In the genomic region with DNA sequence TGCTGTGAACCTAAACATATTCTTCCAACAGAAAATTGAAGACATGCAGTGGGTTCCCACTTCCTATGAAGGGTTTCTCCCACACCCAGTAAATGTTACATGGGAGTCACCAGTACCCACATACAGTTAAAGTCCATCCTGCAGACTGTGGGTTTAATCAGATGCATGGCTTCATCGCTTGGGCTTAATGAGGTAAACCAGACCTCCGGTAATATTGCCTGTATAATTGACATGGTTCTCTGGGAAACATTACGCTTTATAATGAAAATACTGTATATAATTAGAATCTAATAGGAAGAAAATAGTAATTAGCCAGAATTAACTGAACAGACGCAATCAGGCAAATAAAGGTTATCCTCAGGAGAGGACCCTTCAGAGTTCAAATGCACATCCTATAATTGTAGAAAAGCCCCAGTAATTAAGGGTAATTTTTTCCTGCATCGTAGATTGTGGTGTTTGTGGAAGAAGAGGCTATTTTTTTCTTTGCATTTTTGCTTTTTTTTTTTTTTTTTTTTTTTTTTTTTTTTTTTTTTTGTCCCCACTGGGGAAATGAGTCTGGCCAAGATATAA, we compare ENCODE assay signal across 25 mouse cellular contexts.
A peak's percentile ranks its signal among the peaks of the same experiment; 100 is the strongest.
DNase-seq lines count a peak whose midpoint lies in the region; ATAC-seq lines count a peak whose summit lies in the region.
"Had no signal": no experiment of that assay in that cellular context is flagged by ENCODE, and none has a peak within 500 bp of the region (broad histone marks: within the 10 kb centered on the region; RNA-seq: fewer than 3 reads in every experiment).

No protein-coding gene starts in this region.

- no peaks in the 10 kb centered on the region for H3K27me3 ChIP-seq in hindbrain, embryonic 12.5 days
- no peaks in the 10 kb centered on the region for H3K27me3 ChIP-seq in hindbrain, embryonic 10.5 days (ENCODE audit: insufficient read depth, poor library complexity, severe bottlenecking)
- no peaks in the 10 kb centered on the region for H3K27me3 ChIP-seq in midbrain, embryonic 16.5 days (ENCODE audit: control insufficient read depth, insufficient read depth, low read depth, low read length)
- no peaks in the 10 kb centered on the region for H3K27me3 ChIP-seq in midbrain, embryonic 15.5 days (replicated peaks)
- H3K27me3 ChIP-seq in neural tube, embryonic 13.5 days, result no peaks in the 10 kb centered on the region
- H3K27me3 ChIP-seq: hindbrain, embryonic 15.5 days; intestine, embryonic 15.5 days; liver, embryonic 12.5 days; stomach, embryonic 15.5 days had no signal

- H3K4me1 ChIP-seq in hindbrain, embryonic 12.5 days, result no peaks in the 10 kb centered on the region
- H3K4me1 ChIP-seq in hindbrain, embryonic 10.5 days (replicated peaks), result no peaks in the 10 kb centered on the region
- H3K4me1 ChIP-seq in midbrain, embryonic 16.5 days (ENCODE audit: control insufficient read depth, insufficient read depth, low read length), result no peaks in the 10 kb centered on the region
- H3K4me1 ChIP-seq in midbrain, embryonic 15.5 days, result no peaks in the 10 kb centered on the region
- H3K4me1 ChIP-seq in neural tube, embryonic 13.5 days (replicated peaks), result no peaks in the 10 kb centered on the region
- H3K4me1 ChIP-seq: hindbrain, embryonic 15.5 days; intestine, embryonic 15.5 days; liver, embryonic 12.5 days; stomach, embryonic 15.5 days had no signal

- WGBS in hindbrain, embryonic 12.5 days, result 74% methylated on average over 5 of the region's 5 CpGs
- 93% methylated on average over 5 of the region's 5 CpGs for WGBS in hindbrain, embryonic 10.5 days
- WGBS in midbrain, embryonic 16.5 days, result 65% methylated on average over 5 of the region's 5 CpGs
- WGBS in midbrain, embryonic 15.5 days, result 71% methylated on average over 5 of the region's 5 CpGs
- WGBS in neural tube, embryonic 13.5 days, result 62% methylated on average over 5 of the region's 5 CpGs

- no peak for DNase-seq in hindbrain, embryonic 10.5 days (ENCODE audit: low spot score)
- no peak for DNase-seq in c-Kit-positive CD71-positive TER-119-positive erythroid progenitor cells, embryonic 14.5 days (ENCODE audit: low spot score)
- DNase-seq: adrenal gland, postnatal 25 days; B cell, adult 2 months; cerebellum, adult 2 months; cerebellum, postnatal 14 days; gastrocnemius, postnatal 14 days; heart, postnatal 14 days; kidney, adult 2 months; kidney, postnatal 4 days; layer of hippocampus, postnatal 36 days; left cerebral cortex, postnatal 4 days; liver, postnatal 0 days; lung, postnatal 36 days; retina, postnatal 1 day; right cerebral cortex, postnatal 14 days had no signal

- no peak overlapping the region for H3K9ac ChIP-seq in hindbrain, embryonic 12.5 days
- no peak overlapping the region for H3K9ac ChIP-seq in midbrain, embryonic 16.5 days (ENCODE audit: low read depth, low read length)
- H3K9ac ChIP-seq in midbrain, embryonic 15.5 days, result no peak overlapping the region
- H3K9ac ChIP-seq in neural tube, embryonic 13.5 days, result no peak overlapping the region
- H3K9ac ChIP-seq: hindbrain, embryonic 15.5 days; intestine, embryonic 15.5 days; liver, embryonic 12.5 days; liver, postnatal 0 days; stomach, embryonic 15.5 days had no signal

- no peaks in the 10 kb centered on the region for H3K36me3 ChIP-seq in hindbrain, embryonic 12.5 days
- no peaks in the 10 kb centered on the region for H3K36me3 ChIP-seq in hindbrain, embryonic 10.5 days
- no peaks in the 10 kb centered on the region for H3K36me3 ChIP-seq in midbrain, embryonic 16.5 days (ENCODE audit: control insufficient read depth, insufficient read depth, low read length)
- no peaks in the 10 kb centered on the region for H3K36me3 ChIP-seq in midbrain, embryonic 15.5 days (replicated peaks)
- no peaks in the 10 kb centered on the region for H3K36me3 ChIP-seq in neural tube, embryonic 13.5 days
- H3K36me3 ChIP-seq: hindbrain, embryonic 15.5 days; intestine, embryonic 15.5 days; liver, embryonic 12.5 days; stomach, embryonic 15.5 days had no signal

- H3K4me3 ChIP-seq in hindbrain, embryonic 12.5 days, result no peak overlapping the region
- no peak overlapping the region for H3K4me3 ChIP-seq in hindbrain, embryonic 10.5 days
- H3K4me3 ChIP-seq in midbrain, embryonic 16.5 days (ENCODE audit: low read depth, low read length), result no peak overlapping the region
- no peak overlapping the region for H3K4me3 ChIP-seq in midbrain, embryonic 15.5 days
- H3K4me3 ChIP-seq in neural tube, embryonic 13.5 days, result no peak overlapping the region
- H3K4me3 ChIP-seq: erythroblast, embryonic 14.5 days; hindbrain, embryonic 15.5 days; intestine, embryonic 15.5 days; liver, embryonic 12.5 days; stomach, embryonic 15.5 days had no signal

- peak; percentile 85 for ATAC-seq in hindbrain, embryonic 12.5 days (ENCODE audit: low FRiP score)
- ATAC-seq in midbrain, embryonic 16.5 days, result peak; percentile 58; the same call in 1 of the 2 replicates
- no peak for ATAC-seq in midbrain, embryonic 15.5 days (replicated peaks)
- ATAC-seq in neural tube, embryonic 13.5 days (ENCODE audit: low read depth), result peak; percentile 86
- ATAC-seq: intestine, embryonic 15.5 days; liver, embryonic 12.5 days; liver, postnatal 0 days had no signal

- H3K27ac ChIP-seq in hindbrain, embryonic 12.5 days, result no peak overlapping the region
- H3K27ac ChIP-seq in hindbrain, embryonic 10.5 days, result no peak overlapping the region
- H3K27ac ChIP-seq in midbrain, embryonic 16.5 days (ENCODE audit: low read length), result no peak overlapping the region
- no peak overlapping the region for H3K27ac ChIP-seq in midbrain, embryonic 15.5 days
- no peak overlapping the region for H3K27ac ChIP-seq in neural tube, embryonic 13.5 days (replicated peaks)
- H3K27ac ChIP-seq: hindbrain, embryonic 15.5 days; intestine, embryonic 15.5 days; liver, embryonic 12.5 days; stomach, embryonic 15.5 days had no signal

- H3K9me3 ChIP-seq in hindbrain, embryonic 12.5 days (replicated peaks), result no peaks in the 10 kb centered on the region
- H3K9me3 ChIP-seq in hindbrain, embryonic 10.5 days, result no peaks in the 10 kb centered on the region
- no peaks in the 10 kb centered on the region for H3K9me3 ChIP-seq in midbrain, embryonic 16.5 days (replicated peaks; ENCODE audit: control insufficient read depth, low read length, poor library complexity, severe bottlenecking)
- no peaks in the 10 kb centered on the region for H3K9me3 ChIP-seq in midbrain, embryonic 15.5 days
- H3K9me3 ChIP-seq in neural tube, embryonic 13.5 days, result no peaks in the 10 kb centered on the region
- H3K9me3 ChIP-seq: hindbrain, embryonic 15.5 days; intestine, embryonic 15.5 days; liver, embryonic 12.5 days; stomach, embryonic 15.5 days had no signal

- H3K4me2 ChIP-seq in hindbrain, embryonic 12.5 days (replicated peaks), result no peak overlapping the region
- H3K4me2 ChIP-seq in midbrain, embryonic 16.5 days (ENCODE audit: low read length), result no peak overlapping the region
- H3K4me2 ChIP-seq in midbrain, embryonic 15.5 days, result no peak overlapping the region
- no peak overlapping the region for H3K4me2 ChIP-seq in neural tube, embryonic 13.5 days
- H3K4me2 ChIP-seq: hindbrain, embryonic 15.5 days; intestine, embryonic 15.5 days; liver, embryonic 12.5 days; stomach, embryonic 15.5 days had no signal
